Mouse (Mus musculus): ENCODE measurements around the gene Fars2. TPM values are rescaled to one million over a fixed set of nuclear protein-coding genes. Genes with fewer than 3 reads are reported as not detected.

Fars2 gene
- total RNA-seq, 2 experiments from 2014 or later = 53.3 to 110 TPM

GRCm38 (mm10) chr13:36583481-36584151 is 466.4 kb downstream of the Fars2 start:
- no peak for ATAC-seq (replicated peaks; ENCODE audit: low FRiP score, low TSS enrichment, poor library complexity, severe bottlenecking)

GRCm38 (mm10) chr13:36584197-36584596 is 467.0 kb downstream of the Fars2 start:
- ATAC-seq (replicated peaks; ENCODE audit: low FRiP score, low TSS enrichment, poor library complexity, severe bottlenecking) = no peak

DNA sequence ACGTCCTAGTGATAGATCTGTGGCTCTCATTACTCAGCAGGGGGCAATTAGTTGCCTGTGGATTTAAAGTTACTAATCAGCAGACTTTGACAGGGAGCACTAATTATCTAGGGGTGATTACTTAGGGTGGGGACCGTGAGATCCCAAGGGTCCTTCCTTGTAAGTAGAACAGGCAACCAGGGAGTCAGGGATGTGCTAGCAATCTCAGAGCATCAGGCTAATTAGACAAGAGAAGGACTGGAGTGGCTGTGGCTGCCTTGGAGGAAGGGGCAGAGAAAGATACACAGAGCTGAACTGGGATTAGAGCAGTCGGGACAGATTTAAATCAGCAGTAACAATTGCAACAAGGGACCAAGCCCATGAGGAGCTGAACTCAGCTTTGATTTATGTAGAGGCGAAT is 471.9 kb downstream of the Fars2 start:
- no peak for ATAC-seq (replicated peaks; ENCODE audit: low FRiP score, low TSS enrichment, poor library complexity, severe bottlenecking)

GRCm38 (mm10) chr13:36592291-36592690 is 475.1 kb downstream of the Fars2 start:
- ATAC-seq (replicated peaks; ENCODE audit: low FRiP score, low TSS enrichment, poor library complexity, severe bottlenecking) = no peak

GRCm38 (mm10) chr13:36606717-36607116 is 489.5 kb downstream of the Fars2 start:
- ATAC-seq (replicated peaks; ENCODE audit: low FRiP score, low TSS enrichment, poor library complexity, severe bottlenecking) = no peak

- no peak for ATAC-seq (replicated peaks; ENCODE audit: low FRiP score, low TSS enrichment, poor library complexity, severe bottlenecking)
These were observed 490.7 kb downstream of the Fars2 start for GRCm38 (mm10) chr13:36607871-36608270.

DNA sequence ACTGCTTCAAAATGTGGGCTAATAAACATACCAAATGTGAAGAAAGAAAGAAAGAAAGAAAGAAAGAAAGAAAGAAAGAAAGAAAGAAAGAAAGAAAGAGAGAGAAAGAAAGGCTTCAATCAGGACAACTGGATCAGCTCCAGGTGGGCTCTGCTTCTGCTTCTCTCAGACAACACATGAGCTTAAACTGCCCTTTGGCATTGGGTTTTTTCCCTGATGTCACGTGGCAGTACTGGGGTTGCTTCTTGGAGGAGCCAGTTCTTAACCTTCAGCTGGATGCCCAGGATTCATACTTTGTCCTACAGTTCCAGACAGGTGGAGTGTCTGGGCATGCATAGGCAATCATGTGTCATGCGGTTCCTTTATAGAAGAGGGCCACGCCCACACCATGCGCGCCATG is 493.2 kb downstream of the Fars2 start:
- no peak for ATAC-seq (replicated peaks; ENCODE audit: low FRiP score, low TSS enrichment, poor library complexity, severe bottlenecking)

DNA sequence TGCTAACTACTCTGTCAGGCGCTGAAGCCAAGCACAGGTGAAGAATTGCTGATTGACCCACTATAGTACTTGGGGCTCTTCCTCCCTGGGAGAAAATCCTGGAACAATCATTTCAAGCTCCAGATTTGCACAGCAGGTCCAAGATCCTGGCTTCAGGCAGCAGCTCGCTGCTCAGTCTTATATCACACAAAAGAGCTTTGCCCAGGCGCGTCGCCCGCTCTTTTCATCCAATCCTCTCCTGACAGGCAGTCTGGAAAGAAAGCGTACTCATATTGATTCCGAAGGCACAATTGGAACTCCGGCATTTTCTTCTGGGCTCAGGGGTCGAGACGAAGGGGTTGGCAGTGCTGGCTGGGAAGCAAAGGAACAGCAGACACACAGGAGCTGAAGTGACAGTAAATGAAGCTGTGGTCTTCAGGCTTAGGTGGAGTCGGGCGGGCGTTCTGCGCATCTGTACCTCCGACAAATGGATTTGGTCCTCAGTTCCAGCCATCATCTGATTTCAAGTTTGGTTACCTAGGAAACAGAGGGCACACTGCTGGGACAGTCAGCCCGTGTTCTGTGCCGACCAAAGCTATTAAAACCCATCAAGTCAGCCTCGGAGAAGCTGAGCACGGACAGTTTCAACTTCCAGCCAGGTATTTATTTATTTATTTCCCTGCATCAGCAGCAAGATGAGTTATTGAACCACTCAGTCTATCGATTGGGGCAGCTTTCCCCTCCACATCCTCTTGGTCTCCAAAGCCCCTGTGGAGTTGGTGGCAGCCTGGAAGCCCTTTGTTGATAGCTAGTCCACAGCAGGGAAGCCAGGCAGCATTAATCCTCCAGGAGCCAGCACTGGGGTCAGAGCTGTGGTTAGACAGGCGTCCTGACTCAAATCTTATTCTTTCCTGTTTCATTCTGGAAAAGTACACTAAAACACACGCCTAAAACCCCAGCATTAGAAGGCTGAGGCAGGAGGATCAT is 495.9 kb downstream of the Fars2 start:
- no peak for ATAC-seq (replicated peaks; ENCODE audit: low FRiP score, low TSS enrichment, poor library complexity, severe bottlenecking)

DNA sequence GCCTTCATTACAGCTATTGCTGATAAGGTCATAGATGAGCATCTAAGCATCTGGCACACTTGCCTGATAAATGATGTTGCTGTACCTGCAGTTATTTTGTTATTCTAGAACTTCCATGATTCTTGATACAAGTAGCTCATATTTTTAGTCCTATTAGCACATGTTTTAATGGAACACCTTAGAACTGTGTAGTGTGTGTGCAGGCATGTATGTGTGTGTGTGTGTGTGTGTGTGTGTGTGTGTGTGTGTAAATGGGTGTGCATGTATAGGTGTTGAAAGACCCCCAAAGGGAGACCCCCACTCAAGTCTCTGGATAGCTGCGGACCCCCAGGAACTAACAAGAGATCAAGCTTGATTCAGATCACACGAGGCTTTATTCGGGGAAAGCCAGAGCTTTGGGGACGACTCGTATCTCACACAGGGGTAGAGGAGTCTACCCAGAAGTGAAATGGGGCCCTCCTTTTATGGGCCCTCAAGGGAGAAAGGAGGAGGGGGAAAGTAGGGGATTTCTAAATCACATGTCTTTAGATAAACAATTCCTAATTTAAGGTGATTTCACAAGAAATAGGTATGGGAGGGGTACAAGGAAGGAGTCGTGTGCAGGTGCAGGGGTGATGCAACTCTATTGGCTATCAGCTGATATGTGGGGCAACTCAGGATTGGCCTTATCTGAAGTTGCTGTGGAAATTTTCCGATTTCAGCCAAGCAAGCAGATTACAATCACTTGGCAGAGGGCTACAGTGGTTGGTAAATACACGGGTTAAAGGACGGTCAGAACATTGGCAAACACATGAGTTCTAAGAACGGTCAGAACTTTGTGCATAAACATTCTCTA is 503.5 kb downstream of the Fars2 start:
- no peak for ATAC-seq (replicated peaks; ENCODE audit: low FRiP score, low TSS enrichment, poor library complexity, severe bottlenecking)

DNA sequence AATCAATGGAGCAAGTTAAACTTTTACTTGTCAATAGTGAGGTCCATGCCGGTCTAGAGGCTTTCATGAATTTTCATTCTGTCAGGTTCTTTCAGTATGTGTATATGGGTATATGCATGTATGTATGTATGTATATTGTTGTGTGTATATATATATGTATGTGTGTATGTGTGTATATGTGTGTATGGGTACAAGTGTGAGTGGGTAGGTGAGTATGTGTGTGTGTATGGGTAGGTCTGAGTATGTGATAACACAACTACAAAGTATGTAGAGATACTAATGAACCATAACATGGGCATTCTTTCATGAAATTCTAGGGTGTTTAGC is 504.1 kb downstream of the Fars2 start:
- ATAC-seq (replicated peaks; ENCODE audit: low FRiP score, low TSS enrichment, poor library complexity, severe bottlenecking) = no peak

DNA sequence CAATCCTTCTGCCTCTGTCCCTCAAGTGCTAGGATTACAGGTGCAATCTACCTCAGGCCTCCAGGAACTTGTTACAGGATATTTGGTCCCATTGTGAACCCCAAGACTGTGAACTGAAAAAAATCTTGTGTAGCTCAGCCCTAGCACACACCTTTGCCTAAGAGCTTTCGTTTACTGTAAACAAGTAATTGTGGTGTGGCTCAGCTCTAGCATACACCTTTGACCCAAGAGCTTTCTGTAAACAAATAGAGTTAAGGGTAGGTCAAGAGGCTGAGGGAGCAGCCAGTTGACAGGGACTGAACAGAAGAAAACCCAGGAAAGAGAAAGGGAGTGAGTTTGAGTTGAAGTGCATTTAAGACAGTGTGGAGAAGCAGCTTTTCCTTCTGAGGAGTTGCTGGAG is 506.3 kb downstream of the Fars2 start:
- ATAC-seq (replicated peaks; ENCODE audit: low FRiP score, low TSS enrichment, poor library complexity, severe bottlenecking) = no peak

GRCm38 (mm10) chr13:36629154-36629553 is 511.9 kb downstream of the Fars2 start:
- no peak for ATAC-seq (replicated peaks; ENCODE audit: low FRiP score, low TSS enrichment, poor library complexity, severe bottlenecking)

- ATAC-seq (replicated peaks; ENCODE audit: low FRiP score, low TSS enrichment, poor library complexity, severe bottlenecking) = no peak
These were observed 531.0 kb downstream of the Fars2 start for GRCm38 (mm10) chr13:36648257-36648656.

GRCm38 (mm10) chr13:36654251-36654650 is 537.0 kb downstream of the Fars2 start:
- ATAC-seq (replicated peaks; ENCODE audit: low FRiP score, low TSS enrichment, poor library complexity, severe bottlenecking) = no peak

- no peak for ATAC-seq (replicated peaks; ENCODE audit: low FRiP score, low TSS enrichment, poor library complexity, severe bottlenecking)
These were observed 562.1 kb downstream of the Fars2 start for GRCm38 (mm10) chr13:36679345-36679744.

DNA sequence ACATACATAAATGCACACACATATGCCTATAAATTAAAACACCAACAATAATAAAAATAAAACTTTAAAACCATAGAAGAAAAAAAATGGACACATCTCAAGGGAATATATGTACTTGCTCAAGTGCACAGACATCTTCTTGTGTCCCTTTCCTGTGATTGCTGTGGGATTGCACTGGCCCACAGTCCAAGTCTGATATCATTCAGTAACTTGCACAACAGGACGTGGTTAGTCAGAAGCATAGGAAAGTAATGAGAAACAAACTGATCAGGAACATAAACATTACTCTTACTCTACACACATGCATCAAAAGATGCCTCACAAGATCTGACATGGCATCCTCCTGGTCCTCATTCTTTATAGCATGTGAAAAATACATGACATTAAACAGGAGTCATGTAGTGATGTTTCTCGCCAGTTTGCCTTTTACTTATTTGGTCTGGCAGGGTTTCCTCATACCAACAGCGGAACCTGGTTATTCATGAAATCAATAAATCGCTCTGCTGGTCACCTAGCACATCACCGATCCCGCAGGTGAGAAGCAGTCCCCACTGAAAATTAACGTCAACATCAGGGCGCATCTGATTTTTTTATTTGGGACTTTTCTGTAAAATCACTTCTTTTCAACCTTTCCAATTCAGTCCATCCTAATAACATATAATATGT is 563.6 kb downstream of the Fars2 start:
- ATAC-seq (replicated peaks; ENCODE audit: low FRiP score, low TSS enrichment, poor library complexity, severe bottlenecking) = no peak

DNA sequence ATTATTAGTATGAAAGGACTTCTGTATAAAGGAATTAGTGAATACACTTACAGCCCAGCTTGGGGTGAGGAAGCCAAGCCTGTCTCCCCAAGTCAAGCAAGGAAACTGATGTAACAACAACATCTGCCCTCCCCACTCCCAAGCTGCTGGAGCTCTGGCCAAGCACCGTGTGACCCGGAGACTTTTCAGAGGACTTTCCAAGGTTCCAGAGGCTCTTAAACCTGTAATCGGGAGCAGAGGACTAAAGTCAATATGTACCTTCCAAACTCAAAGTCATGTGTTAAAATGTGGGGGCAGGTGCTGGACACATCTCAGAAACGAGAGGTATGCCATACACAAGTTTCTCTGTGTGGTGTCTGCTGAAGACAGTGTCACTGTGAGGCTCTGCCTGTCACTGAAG is 566.4 kb downstream of the Fars2 start:
- no peak for ATAC-seq (replicated peaks; ENCODE audit: low FRiP score, low TSS enrichment, poor library complexity, severe bottlenecking)

DNA sequence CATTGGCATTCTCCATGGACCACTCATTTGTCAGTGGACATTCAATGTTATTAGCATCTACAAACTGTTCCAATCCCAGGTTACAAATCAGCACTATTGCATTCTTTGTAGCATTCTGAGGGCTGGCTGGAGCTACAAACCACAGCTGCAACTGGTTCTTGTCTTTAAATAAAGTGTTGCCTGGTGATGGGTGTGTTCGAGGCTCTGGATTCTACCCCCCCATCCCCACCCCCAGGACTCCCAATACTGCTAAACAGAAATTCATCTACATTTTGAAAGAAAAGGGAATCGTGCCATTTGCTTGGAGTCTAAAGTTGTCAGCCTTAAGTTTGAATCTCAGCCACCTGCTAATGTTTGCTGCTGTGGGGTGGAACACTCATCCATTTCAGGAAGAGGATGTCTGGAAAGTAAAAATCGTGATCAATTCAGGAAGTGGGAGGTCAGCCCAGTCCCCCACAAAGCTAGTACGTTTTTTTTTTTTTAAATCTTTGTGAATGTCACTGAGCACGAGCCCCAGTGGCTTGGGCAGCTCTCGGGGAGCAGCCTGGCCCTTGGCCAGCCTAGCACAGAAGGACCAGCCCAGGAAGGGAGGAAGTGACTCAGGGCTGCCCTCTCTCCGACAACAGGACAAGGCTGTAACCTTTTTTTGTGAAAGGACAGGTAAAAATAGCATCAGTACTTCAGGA is 578.4 kb downstream of the Fars2 start:
- no peak for ATAC-seq (replicated peaks; ENCODE audit: low FRiP score, low TSS enrichment, poor library complexity, severe bottlenecking)

- no peak for ATAC-seq (replicated peaks; ENCODE audit: low FRiP score, low TSS enrichment, poor library complexity, severe bottlenecking)
These were observed 579.1 kb downstream of the Fars2 start for GRCm38 (mm10) chr13:36696351-36696771.

Data from megakaryocyte-erythroid progenitor cell, adult 5-6 weeks (primary cell).